Mouse (Mus musculus): ENCODE results near the gene Erp44. TPM values are rescaled to one million over a fixed set of nuclear protein-coding genes. Genes with fewer than 3 reads are reported as not detected.

The Erp44 gene
- polyA plus RNA-seq, 1 experiment from 2014 or later, result 60.6 TPM

DNA sequence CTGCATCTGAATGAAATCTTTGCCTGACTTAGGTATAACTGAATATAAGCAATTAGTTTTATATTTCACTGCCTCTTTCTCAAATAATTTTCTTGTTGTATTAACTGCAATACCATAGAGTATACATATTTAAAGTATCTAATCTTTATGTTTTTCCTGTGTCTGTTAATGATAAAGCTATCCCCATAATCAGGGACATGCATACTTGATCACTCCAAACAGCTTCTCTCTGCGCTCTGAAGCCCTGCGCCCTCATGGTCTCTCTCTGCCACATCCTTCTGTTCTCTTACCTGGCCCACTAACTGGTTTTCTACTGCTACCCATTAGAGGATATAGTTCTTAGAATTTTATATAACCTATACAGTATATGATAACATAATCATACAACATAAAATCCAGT, 129.9 kb downstream of the Erp44 start:
- Histone ChIP-seq H3K27ac (no peak overlapping the region), H3K36me3 (no peaks in the 10 kb centered on the region), H3K4me1 (replicated peaks) (no peaks in the 10 kb centered on the region), H3K9me3 (no peaks in the 10 kb centered on the region), H3K9ac (replicated peaks) (no peak overlapping the region), H3K4me3 (replicated peaks) (no peak overlapping the region), H3K27me3 (no peaks in the 10 kb centered on the region), H3K4me2 (replicated peaks) (no peak overlapping the region)
- no peak for ATAC-seq
- WGBS, result 97% methylated on average over 2 of the region's 2 CpGs

MicroRNA genes within 50 kb of the gene (microRNA counts, 519-probe panel; counts per million panel counts)
- microRNA mmu-miR-1958, result 110 counts per million, percentile 56 among the panel's probes with 10 or more counts

Small RNA genes lying within 50 kb of the gene (microRNA-seq; reads per million reads assigned to microRNA genes)
- not detected for gene Mir1958

Other genes starting within 250 kb of the Erp44 start
- 1.4 TPM in 2 replicates for gene Nr4a3, start 234.4 kb downstream of the Erp44 start, polyA plus RNA-seq (2015; fragmentation: Nextera tagmentation; extraction: Ambion mirVana)
- 20.3 and 22.0 TPM in 2 replicates for gene Stx17, start 154.6 kb downstream of the Erp44 start, polyA plus RNA-seq (2015; fragmentation: Nextera tagmentation; extraction: Ambion mirVana)
- gene Invs, start 202 bp upstream of the Erp44 start, polyA plus RNA-seq (2015; fragmentation: Nextera tagmentation; extraction: Ambion mirVana), result 7.6 and 7.7 TPM in 2 replicates
- 41.8 and 42.8 TPM in 2 replicates for gene Tex10, start 193.9 kb upstream of the Erp44 start, polyA plus RNA-seq (2015; fragmentation: Nextera tagmentation; extraction: Ambion mirVana)